Mouse (Mus musculus) lung, embryonic 15.5 days (tissue): ENCODE measurements at regions not wholly inside any gene's neighbourhood (a gene's known extent, or its start where the extent isn't known, plus 50 kb on each side); places are given as distances from the start of the nearest gene placed in this dataset.

ENCODE experiments used
- ATAC-seq: fragments of 200-750 bp; cut with Nextera tagmentation; 2 replicates; pipeline ENCODE4 v1.8.0; 2017; ENCODE audit warnings: moderate number of reproducible peaks, borderline replicate concordance; ENCODE audit not compliant: low FRiP score, low TSS enrichment; ENCODE audit errors: extremely low read depth
- H3K27ac ChIP-seq: fragments of 300-500 bp; sonication (generic); 2 replicates; pipeline ENCODE4 v1.5.1; 2015; ENCODE audit warnings: moderate library complexity, mild to moderate bottlenecking, inconsistent platforms
- H3K27me3 ChIP-seq: fragments of 300-500 bp; sonication (generic); 2 replicates; pipeline ENCODE4 v1.6.1; 2015; ENCODE audit warnings: inconsistent platforms
- H3K36me3 ChIP-seq: fragments of 300-500 bp; sonication (generic); 2 replicates; pipeline ENCODE4 v1.6.1; 2015; ENCODE audit warnings: inconsistent platforms
- H3K4me1 ChIP-seq: fragments of 300-500 bp; sonication (generic); 2 replicates; pipeline ENCODE4 v1.6.1; 2015; ENCODE audit warnings: inconsistent platforms
- H3K4me2 ChIP-seq: fragments of 300-500 bp; sonication (generic); 2 replicates; pipeline ENCODE4 v1.6.1; 2015; ENCODE audit warnings: inconsistent platforms, mild to moderate bottlenecking, moderate library complexity
- H3K4me3 ChIP-seq: fragments of 300-500 bp; sonication (generic); 2 replicates; pipeline ENCODE4 v1.5.1; 2015; ENCODE audit warnings: mild to moderate bottlenecking, inconsistent platforms
- H3K9ac ChIP-seq: fragments of 300-500 bp; sonication (generic); 2 replicates; pipeline ENCODE4 v1.6.1; 2015; ENCODE audit warnings: inconsistent platforms
- H3K9me3 ChIP-seq: fragments of 300-500 bp; sonication (generic); 2 replicates; pipeline ENCODE4 v1.6.1; 2016; ENCODE audit warnings: inconsistent platforms
- WGBS: fragments of 180-500 bp; shearing (Covaris S2); methylation state at CpG from one replicate; pipeline ENCODE4 v1.1.7; 2015; 5-methylcytosine and 5-hydroxymethylcytosine counted together

DNA sequence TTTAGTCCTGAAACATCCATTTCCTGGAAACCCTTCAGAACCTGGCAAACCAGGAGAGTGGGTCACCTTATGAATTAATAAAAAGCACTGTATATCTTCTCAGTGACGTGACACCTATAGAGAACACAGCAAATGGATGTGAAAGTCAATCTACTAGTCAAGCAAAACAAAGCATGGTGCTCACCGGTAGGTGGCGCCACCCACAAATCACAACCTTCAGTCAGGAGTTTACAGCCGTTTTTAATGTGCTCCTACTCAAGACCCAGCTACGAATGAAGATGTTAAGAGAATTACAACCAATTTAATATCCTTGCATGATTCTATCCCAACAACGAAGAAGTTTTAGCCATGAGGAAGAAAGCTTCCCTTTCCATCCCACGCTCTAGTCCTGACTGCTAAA lies 136.6 kb upstream of the Map3k7 start:
- peaks cover 22% of the 10 kb centered on the region for H3K4me1 ChIP-seq

DNA sequence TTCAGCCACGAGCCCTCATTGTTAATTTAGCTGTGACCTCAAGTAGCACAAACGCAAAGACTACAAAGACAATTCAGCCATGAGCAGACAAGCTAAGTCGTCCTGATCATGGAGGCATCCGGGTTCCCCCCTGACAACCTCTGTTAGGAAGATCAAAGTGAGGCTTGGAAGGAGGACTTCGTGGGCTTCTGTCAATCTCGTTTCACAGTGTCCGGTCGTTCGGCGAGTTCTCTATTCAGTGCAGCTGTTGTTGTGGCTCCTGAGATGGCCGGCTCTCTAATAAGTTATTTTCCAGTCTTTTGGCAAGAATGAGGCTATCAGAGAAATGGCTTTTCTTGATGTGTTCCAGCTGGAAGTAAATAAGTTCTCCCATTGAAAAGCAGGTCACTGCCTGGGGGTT lies 133.7 kb upstream of the Map3k7 start:
- Histone ChIP-seq H3K9me3 (no peaks in the 10 kb centered on the region), H3K4me2 (peak overlapping the region; percentile 31; the same call in 1 of the 2 replicates), H3K36me3 (no peaks in the 10 kb centered on the region), H3K4me3 (no peak overlapping the region), H3K4me1 (peaks cover 8% of the 10 kb centered on the region; the same call in 1 of the 2 replicates), H3K9ac (no peak overlapping the region), H3K27ac (peak overlapping the region; percentile 45; the same call in 1 of the 2 replicates), H3K27me3 (no peaks in the 10 kb centered on the region)
- 14% methylated on average over 11 of the region's 11 CpGs for WGBS
- ATAC-seq = peak; percentile 73; the same call in 1 of the 2 replicates

More for the DNA sequence above, 136.6 kb upstream of the Map3k7 start:
- H3K36me3 ChIP-seq = no peaks in the 10 kb centered on the region
- WGBS = 74% methylated on average over 7 of the region's 7 CpGs
- H3K27ac ChIP-seq = no peak overlapping the region
- H3K9ac ChIP-seq = no peak overlapping the region
- no peak overlapping the region for H3K4me2 ChIP-seq
- no peaks in the 10 kb centered on the region for H3K9me3 ChIP-seq
- no peak overlapping the region for H3K4me3 ChIP-seq
- no peaks in the 10 kb centered on the region for H3K27me3 ChIP-seq
- ATAC-seq = no peak

GRCm38 (mm10) chr4:31831469-31831868 lies 132.4 kb upstream of the Map3k7 start:
- no peak overlapping the region for H3K4me2 ChIP-seq
- WGBS = 82% methylated on average over 2 of the region's 2 CpGs
- no peaks in the 10 kb centered on the region for H3K27me3 ChIP-seq
- no peak overlapping the region for H3K9ac ChIP-seq
- H3K27ac ChIP-seq = no peak overlapping the region
- H3K4me3 ChIP-seq = no peak overlapping the region
- no peak for ATAC-seq
- H3K36me3 ChIP-seq = no peaks in the 10 kb centered on the region
- peaks cover 13% of the 10 kb centered on the region; the same call in 1 of the 2 replicates for H3K4me1 ChIP-seq
- no peaks in the 10 kb centered on the region for H3K9me3 ChIP-seq

DNA sequence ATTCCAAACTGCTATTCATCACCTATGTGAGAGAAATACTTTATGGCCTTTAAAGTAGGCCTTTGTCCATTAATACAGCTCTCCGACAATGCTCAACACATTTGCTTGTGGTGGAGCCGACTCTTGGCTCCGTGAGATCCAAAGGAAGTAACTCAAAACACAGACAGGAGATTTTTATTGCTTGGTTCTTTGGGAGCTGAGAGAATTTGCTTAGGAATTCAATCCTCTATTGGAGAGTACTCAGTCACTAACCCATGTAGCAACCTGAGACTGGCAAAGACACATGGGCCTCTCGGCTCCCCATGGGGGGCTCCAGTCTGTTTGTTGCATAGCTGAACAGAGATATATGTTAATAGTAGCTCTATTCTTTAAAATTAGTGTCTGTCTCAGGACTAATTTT lies 130.1 kb upstream of the Map3k7 start:
- no peak overlapping the region for H3K27ac ChIP-seq
- no peak overlapping the region for H3K4me3 ChIP-seq
- peaks cover 13% of the 10 kb centered on the region; the same call in 1 of the 2 replicates for H3K4me1 ChIP-seq
- no peaks in the 10 kb centered on the region for H3K9me3 ChIP-seq
- no peaks in the 10 kb centered on the region for H3K36me3 ChIP-seq
- no peaks in the 10 kb centered on the region for H3K27me3 ChIP-seq
- whole genome bisulfite sequencing = 40% methylated on average over 4 of the region's 4 CpGs
- no peak for ATAC-seq
- no peak overlapping the region for H3K9ac ChIP-seq
- no peak overlapping the region for H3K4me2 ChIP-seq

DNA sequence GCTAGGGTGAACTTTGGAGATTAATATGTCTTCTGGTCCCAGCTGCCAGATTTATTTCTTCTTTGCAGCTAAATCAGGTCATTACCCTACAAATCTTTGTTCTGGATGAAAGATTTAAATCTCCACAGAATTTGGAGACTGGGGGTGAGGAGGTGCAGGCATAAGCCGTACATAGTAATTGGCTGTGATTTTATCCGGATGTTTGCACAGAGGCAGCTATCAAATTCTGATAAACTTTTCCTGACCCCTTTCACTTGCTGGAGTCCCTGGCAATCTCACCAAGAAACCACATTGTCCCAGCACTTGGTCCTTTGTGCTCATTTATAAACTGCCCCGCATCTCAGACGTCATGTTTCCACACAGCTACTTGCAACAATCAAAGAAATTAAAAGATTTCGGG lies 128.8 kb upstream of the Map3k7 start:
- H3K27ac ChIP-seq = no peak overlapping the region
- no peak overlapping the region for H3K4me2 ChIP-seq
- no peaks in the 10 kb centered on the region for H3K36me3 ChIP-seq
- WGBS = 12% methylated on average over 5 of the region's 5 CpGs
- peaks cover 13% of the 10 kb centered on the region; the same call in 1 of the 2 replicates for H3K4me1 ChIP-seq
- no peaks in the 10 kb centered on the region for H3K27me3 ChIP-seq
- H3K4me3 ChIP-seq = no peak overlapping the region
- no peak for ATAC-seq
- H3K9me3 ChIP-seq = no peaks in the 10 kb centered on the region
- H3K9ac ChIP-seq = no peak overlapping the region

DNA sequence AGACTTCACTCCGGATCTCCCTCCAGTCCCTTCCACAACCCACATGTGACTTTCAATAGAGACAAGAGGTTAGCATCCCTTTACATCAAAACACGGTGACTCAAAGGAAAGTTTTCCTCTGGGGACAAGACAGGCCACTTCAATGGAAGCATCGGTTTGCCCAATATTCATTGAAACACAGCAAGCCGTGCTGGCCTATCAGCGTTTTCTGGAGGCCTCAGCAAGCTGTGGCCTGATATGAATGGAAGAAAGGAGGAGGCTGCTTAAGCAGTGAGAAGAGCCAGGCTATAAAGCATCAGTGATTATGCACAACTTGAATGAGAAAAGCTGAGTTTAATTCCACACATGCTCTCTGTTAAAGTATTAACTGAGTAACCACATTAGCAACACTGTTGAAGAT lies 125.3 kb upstream of the Map3k7 start:
- no peak overlapping the region for H3K4me2 ChIP-seq

GRCm38 (mm10) chr4:31849763-31850162 lies 114.1 kb upstream of the Map3k7 start:
- no peaks in the 10 kb centered on the region for H3K4me1 ChIP-seq
- no peaks in the 10 kb centered on the region for H3K36me3 ChIP-seq
- no peak overlapping the region for H3K27ac ChIP-seq
- no peak overlapping the region for H3K4me3 ChIP-seq
- H3K9me3 ChIP-seq = no peaks in the 10 kb centered on the region
- H3K27me3 ChIP-seq = no peaks in the 10 kb centered on the region
- H3K9ac ChIP-seq = no peak overlapping the region
- ATAC-seq = no peak
- no peak overlapping the region for H3K4me2 ChIP-seq
- WGBS = 69% methylated on average over 6 of the region's 6 CpGs

More for the DNA sequence above, 125.3 kb upstream of the Map3k7 start:
- H3K27me3 ChIP-seq = no peaks in the 10 kb centered on the region
- no peak overlapping the region for H3K27ac ChIP-seq
- no peak overlapping the region for H3K9ac ChIP-seq
- H3K9me3 ChIP-seq = no peaks in the 10 kb centered on the region
- WGBS = 56% methylated on average over 5 of the region's 5 CpGs
- no peak overlapping the region for H3K4me3 ChIP-seq
- no peak for ATAC-seq
- 0 out of 2 replicates have a peak, but pooled peaks cover 9% of the 10 kb centered on the region for H3K4me1 ChIP-seq
- H3K36me3 ChIP-seq = no peaks in the 10 kb centered on the region

DNA sequence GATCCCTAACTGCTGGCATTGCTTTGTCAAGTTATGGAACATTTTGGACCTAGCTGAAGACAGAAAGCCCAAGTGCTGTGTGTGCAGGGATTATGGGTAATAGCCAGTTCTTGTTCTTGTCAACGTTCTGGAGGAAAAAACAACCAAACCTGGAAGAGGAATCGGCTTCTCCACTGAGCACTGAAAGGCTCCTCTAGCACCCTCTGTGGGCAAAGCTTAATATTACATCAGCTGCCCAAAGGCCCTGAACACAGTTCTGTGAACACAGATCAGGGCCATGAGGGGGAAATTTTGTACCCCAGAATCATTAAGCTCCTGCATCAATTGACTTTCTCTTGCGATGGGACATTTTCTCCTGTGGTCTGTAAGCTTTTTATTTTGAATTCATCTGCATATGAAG lies 112.9 kb upstream of the Map3k7 start:
- ATAC-seq = no peak

DNA sequence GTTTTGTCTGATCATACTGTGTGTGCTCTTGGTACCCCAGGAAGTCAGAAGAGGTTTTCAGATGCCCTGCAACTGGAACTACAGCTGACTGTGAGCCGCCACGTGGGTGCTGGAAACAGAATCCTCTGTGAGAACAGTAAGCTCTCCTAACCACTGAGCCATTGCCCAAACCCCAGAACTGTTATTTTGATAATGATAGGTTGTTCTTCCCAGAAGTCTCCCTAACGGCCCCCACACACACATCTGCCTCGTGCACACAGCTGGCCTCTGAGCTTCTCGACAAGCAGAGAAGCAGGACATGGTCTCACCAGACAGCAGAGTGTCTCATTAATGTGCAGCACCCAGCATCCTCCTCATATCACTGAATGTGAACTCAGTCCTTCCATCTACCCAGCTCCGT lies 110.0 kb upstream of the Map3k7 start:
- no peak overlapping the region for H3K27ac ChIP-seq
- no peaks in the 10 kb centered on the region for H3K36me3 ChIP-seq
- no peaks in the 10 kb centered on the region for H3K27me3 ChIP-seq
- 64% methylated on average over 6 of the region's 6 CpGs for WGBS
- H3K4me1 ChIP-seq = no peaks in the 10 kb centered on the region
- no peak overlapping the region for H3K4me3 ChIP-seq
- ATAC-seq = no peak
- H3K9me3 ChIP-seq = no peaks in the 10 kb centered on the region
- H3K9ac ChIP-seq = no peak overlapping the region
- no peak overlapping the region for H3K4me2 ChIP-seq

More for the DNA sequence above, 112.9 kb upstream of the Map3k7 start:
- Histone ChIP-seq H3K4me1 (no peaks in the 10 kb centered on the region), H3K27me3 (no peaks in the 10 kb centered on the region), H3K9ac (no peak overlapping the region), H3K36me3 (no peaks in the 10 kb centered on the region), H3K9me3 (no peaks in the 10 kb centered on the region), H3K27ac (no peak overlapping the region), H3K4me2 (no peak overlapping the region), H3K4me3 (no peak overlapping the region)
- 40% methylated on average over 3 of the region's 3 CpGs for whole genome bisulfite sequencing

GRCm38 (mm10) chr4:31860389-31860788 lies 103.5 kb upstream of the Map3k7 start:
- Histone ChIP-seq H3K36me3 (no peaks in the 10 kb centered on the region), H3K27ac (no peak overlapping the region), H3K9ac (no peak overlapping the region), H3K4me2 (no peak overlapping the region), H3K9me3 (no peaks in the 10 kb centered on the region), H3K27me3 (no peaks in the 10 kb centered on the region), H3K4me1 (no peaks in the 10 kb centered on the region), H3K4me3 (no peak overlapping the region)
- WGBS = 85% methylated on average over 2 of the region's 2 CpGs
- ATAC-seq = no peak

GRCm38 (mm10) chr4:31861172-31861571 lies 102.7 kb upstream of the Map3k7 start:
- no peaks in the 10 kb centered on the region for H3K36me3 ChIP-seq
- H3K4me2 ChIP-seq = no peak overlapping the region
- H3K4me1 ChIP-seq = no peaks in the 10 kb centered on the region
- WGBS = 74% methylated on average over 3 of the region's 3 CpGs
- no peaks in the 10 kb centered on the region for H3K9me3 ChIP-seq
- H3K9ac ChIP-seq = no peak overlapping the region
- ATAC-seq = no peak
- no peak overlapping the region for H3K27ac ChIP-seq
- H3K27me3 ChIP-seq = no peaks in the 10 kb centered on the region
- H3K4me3 ChIP-seq = no peak overlapping the region

- H3K9ac ChIP-seq = no peak overlapping the region
- H3K4me3 ChIP-seq = no peak overlapping the region
- no peaks in the 10 kb centered on the region for H3K27me3 ChIP-seq
- H3K4me2 ChIP-seq = no peak overlapping the region
- ATAC-seq = no peak
- 72% methylated on average over 9 of the region's 9 CpGs for WGBS
- H3K9me3 ChIP-seq = no peaks in the 10 kb centered on the region
- H3K36me3 ChIP-seq = no peaks in the 10 kb centered on the region
- H3K4me1 ChIP-seq = 0 out of 2 replicates have a peak, but pooled peaks cover 3% of the 10 kb centered on the region
- no peak overlapping the region for H3K27ac ChIP-seq
These were observed 90.6 kb upstream of the Map3k7 start for GRCm38 (mm10) chr4:31872985-31873983.
